Mouse (Mus musculus) CH12.LX (cell line): ENCODE results near the gene Ceacam9. TPM values are rescaled to one million over a fixed set of nuclear protein-coding genes. Genes with fewer than 3 reads are reported as not detected.
"Not testable (repeated sequence)": the region's sequence is repeated elsewhere in the genome, so short reads cannot be mapped to it uniquely, and the experiment has no call there.

Experiments used
- DNase-seq: peaks from one replicate; pipeline ENCODE4 v3.0.0-alpha.2; 2013; ENCODE audit errors: extremely low read depth
- H3K27ac ChIP-seq: 2 replicates; pipeline ENCODE4 v1.5.1; 2012; ENCODE audit warnings: low read depth, mild to moderate bottlenecking, control low read depth, moderate library complexity; ENCODE audit not compliant: insufficient read depth
- H3K27me3 ChIP-seq: replicated peaks from 2 replicates; pipeline ENCODE3; 2012; ENCODE audit warnings: inconsistent platforms
- H3K36me3 ChIP-seq, 2 experiments: replicated peaks in 1 of 2; 2 replicates each; pipeline versions ENCODE3 to v1.6.1; 2012; ENCODE audit warnings: inconsistent platforms in 1 of 2, low read length in 1 of 2, mild to moderate bottlenecking in 1 of 2, mixed read lengths in 1 of 2, moderate library complexity in 1 of 2; ENCODE audit not compliant: control insufficient read depth in 1 of 2, insufficient read depth in 1 of 2
- H3K4me1 ChIP-seq, 2 experiments: 2 replicates each; pipeline ENCODE4 v1.6.1; 2012; ENCODE audit warnings: inconsistent platforms in 1 of 2, moderate library complexity in 1 of 2; ENCODE audit not compliant: insufficient read depth in 2 of 2, control insufficient read depth in 1 of 2
- H3K4me2 ChIP-seq: 2 replicates; pipeline ENCODE4 v1.6.1; 2012; ENCODE audit warnings: low read depth, mild to moderate bottlenecking, control low read depth; ENCODE audit not compliant: poor library complexity, insufficient read depth, severe bottlenecking
- H3K4me3 ChIP-seq, 3 experiments: fragments of 150-350 bp in 1 of 3; sonication (generic) in 1 of 3; replicated peaks in 1 of 3; 2 replicates each; pipeline versions ENCODE3 to v1.5.1; 2011 to 2012; ENCODE audit warnings: low read depth in 2 of 3, low read length in 2 of 3, mild to moderate bottlenecking in 2 of 3, moderate library complexity in 2 of 3, control low read depth in 1 of 3, improper control_type of control experiment in 1 of 3, inconsistent platforms in 1 of 3, mixed read lengths in 1 of 3; ENCODE audit not compliant: poor library complexity in 1 of 3
- H3K79me2 ChIP-seq: replicated peaks from 2 replicates; pipeline ENCODE4 v1.6.1; 2012; ENCODE audit warnings: mild to moderate bottlenecking, moderate library complexity; ENCODE audit not compliant: control insufficient read depth, poor library complexity, insufficient read depth, severe bottlenecking; ENCODE audit errors: extremely low read depth
- H3K9ac ChIP-seq: 2 replicates; pipeline ENCODE4 v1.6.1; 2012; ENCODE audit warnings: low read depth, mild to moderate bottlenecking, control low read depth, moderate library complexity; ENCODE audit not compliant: insufficient read depth
- H3K9me3 ChIP-seq: replicated peaks from 2 replicates; pipeline ENCODE3; 2012; ENCODE audit warnings: low read length, inconsistent platforms, mixed read lengths
- BHLHE40 ChIP-seq: IDR thresholded peaks from 2 replicates; pipeline ENCODE4 v1.6.1; 2011; ENCODE audit warnings: mild to moderate bottlenecking, low read depth, low read length, improper control_type of control experiment
- CHD1 ChIP-seq: IDR thresholded peaks from 2 replicates; pipeline ENCODE4 v1.6.1; 2012; ENCODE audit warnings: low read depth, low read length, improper control_type of control experiment, inconsistent platforms
- CHD2 ChIP-seq: IDR thresholded peaks from 2 replicates; pipeline ENCODE4 v1.6.1; 2011; ENCODE audit warnings: low read length, improper control_type of control experiment
- E2F4 ChIP-seq: IDR thresholded peaks from 2 replicates; pipeline ENCODE4 v1.6.1; 2011; ENCODE audit warnings: low read depth, low read length, improper control_type of control experiment; ENCODE audit not compliant: insufficient replicate concordance
- ELF1 ChIP-seq: IDR thresholded peaks from 2 replicates; pipeline ENCODE4 v1.6.1; 2014; ENCODE audit warnings: low read depth, mild to moderate bottlenecking, inconsistent platforms, low read length, improper control_type of control experiment
- EP300 ChIP-seq: IDR thresholded peaks from 2 replicates; pipeline ENCODE4 v1.6.1; 2011; ENCODE audit warnings: low read length, improper control_type of control experiment
- ETS1 ChIP-seq: conservative IDR thresholded peaks from 2 replicates; pipeline ENCODE4 v1.6.1; 2012; ENCODE audit warnings: low read depth, mild to moderate bottlenecking, inconsistent platforms, low read length, improper control_type of control experiment, moderate library complexity
- GABPA ChIP-seq: IDR thresholded peaks from 2 replicates; pipeline ENCODE4 v1.6.1; 2012; ENCODE audit warnings: low read depth, low read length, improper control_type of control experiment, inconsistent platforms; ENCODE audit not compliant: insufficient replicate concordance
- HCFC1 ChIP-seq: IDR thresholded peaks from 2 replicates; pipeline ENCODE4 v1.6.1; 2012; ENCODE audit warnings: low read depth, mild to moderate bottlenecking, inconsistent platforms, low read length, improper control_type of control experiment
- IRF4 ChIP-seq: IDR thresholded peaks from 2 replicates; pipeline ENCODE4 v1.6.1; 2014; ENCODE audit warnings: low read depth, mild to moderate bottlenecking, inconsistent platforms, low read length, improper control_type of control experiment
- JUN ChIP-seq: IDR thresholded peaks from 2 replicates; pipeline ENCODE4 v1.6.1; 2011; ENCODE audit warnings: low read depth, mild to moderate bottlenecking, low read length, improper control_type of control experiment, moderate library complexity; ENCODE audit not compliant: insufficient read depth
- JUND ChIP-seq: conservative IDR thresholded peaks from 2 replicates; pipeline ENCODE4 v1.6.1; 2011; ENCODE audit warnings: low read depth, low read length, improper control_type of control experiment
- MAFK ChIP-seq: IDR thresholded peaks from 2 replicates; pipeline ENCODE4 v1.6.1; 2011; ENCODE audit warnings: low read length, improper control_type of control experiment; ENCODE audit not compliant: insufficient replicate concordance
- MAX ChIP-seq: IDR thresholded peaks from 2 replicates; pipeline ENCODE4 v1.6.1; 2011; ENCODE audit warnings: low read length, improper control_type of control experiment
- MAZ ChIP-seq: IDR thresholded peaks from 2 replicates; pipeline ENCODE4 v1.6.1; 2012; ENCODE audit warnings: low read depth, mild to moderate bottlenecking, inconsistent platforms, low read length, improper control_type of control experiment, moderate library complexity
- MXI1 ChIP-seq: IDR thresholded peaks from 2 replicates; pipeline ENCODE4 v1.6.1; 2011; ENCODE audit warnings: mild to moderate bottlenecking, low read depth, low read length, improper control_type of control experiment
- MYC ChIP-seq: IDR thresholded peaks from 2 replicates; pipeline ENCODE4 v1.6.1; 2011; ENCODE audit warnings: low read depth, mild to moderate bottlenecking, improper control_type of control experiment, low read length
- NELFE ChIP-seq: IDR thresholded peaks from 2 replicates; pipeline ENCODE4 v1.6.1; 2011; ENCODE audit warnings: low read depth, low read length, improper control_type of control experiment
- POLR2A ChIP-seq: IDR thresholded peaks from 2 replicates; pipeline ENCODE4 v1.6.1; 2011; ENCODE audit warnings: low read depth, mild to moderate bottlenecking, improper control_type of control experiment, low read length
- RAD21 ChIP-seq: IDR thresholded peaks from 2 replicates; pipeline ENCODE4 v1.6.1; 2011; ENCODE audit warnings: low read depth, mild to moderate bottlenecking, low read length, improper control_type of control experiment, moderate library complexity
- RCOR1 ChIP-seq: conservative IDR thresholded peaks from 2 replicates; pipeline ENCODE4 v1.6.1; 2012; ENCODE audit warnings: low read depth, mild to moderate bottlenecking, inconsistent platforms, low read length, improper control_type of control experiment
- SIN3A ChIP-seq: IDR thresholded peaks from 2 replicates; pipeline ENCODE4 v1.6.1; 2012; ENCODE audit warnings: low read length, improper control_type of control experiment, inconsistent platforms
- SMC3 ChIP-seq: IDR thresholded peaks from 2 replicates; pipeline ENCODE4 v1.6.1; 2011; ENCODE audit warnings: low read depth, low read length, improper control_type of control experiment
- TBP ChIP-seq: conservative IDR thresholded peaks from 2 replicates; pipeline ENCODE4 v1.6.1; 2011; ENCODE audit warnings: low read depth, low read length, improper control_type of control experiment
- TCF12 ChIP-seq: IDR thresholded peaks from 2 replicates; pipeline ENCODE4 v1.6.1; 2014; ENCODE audit warnings: low read depth, mild to moderate bottlenecking, inconsistent platforms, low read length, improper control_type of control experiment
- USF1 ChIP-seq: IDR thresholded peaks from 2 replicates; pipeline ENCODE4 v1.6.1; 2014; ENCODE audit warnings: low read depth, mild to moderate bottlenecking, inconsistent platforms, low read length, improper control_type of control experiment
- USF2 ChIP-seq: conservative IDR thresholded peaks from 2 replicates; pipeline ENCODE4 v1.6.1; 2011; ENCODE audit warnings: low read depth, low read length, improper control_type of control experiment
- ZNF384 ChIP-seq: IDR thresholded peaks from 2 replicates; pipeline ENCODE4 v1.6.1; 2012; ENCODE audit warnings: low read depth, low read length, improper control_type of control experiment, inconsistent platforms
- dilution Hi-C: fragments of 300-500 bp; cut with MboI; formaldehyde crosslinking; loops from 2 replicates; pipeline ENCODE4 v1.14.3; 2020; ENCODE audit warnings: low sequenced_read_pairs; ENCODE audit not compliant: extremely low pct_unique_long_range_greater_than_20kb, extremely low pct_ligation_motif_present
- in situ Hi-C: fragments of 300-500 bp; cut with MboI; formaldehyde crosslinking; loops from 3 replicates; pipeline ENCODE4 v1.14.3; 2019; ENCODE audit warnings: low sequenced_read_pairs, low pct_ligation_motif_present, low pct_unique_long_range_greater_than_20kb, mixed read lengths
- polyA plus RNA-seq: library from polyadenylated mRNA; unstranded; fragments of >175 nt; gene quantifications from 2 replicates; pipeline ENCODE4 v1.2.1, GENCODE M21; 2012; ENCODE audit warnings: low read depth; ENCODE audit not compliant: insufficient read length
- total RNA-seq, 2 experiments: library from RNA; depleted of rRNA; stranded (reverse); fragments of 300-350 nt in 1 of 2; fragments of >200 nt in 1 of 2; gene quantifications; 2 replicates each; pipeline ENCODE4 v1.2.3; 2012 to 2014

Ceacam9 gene
- total and polyA plus RNA-seq, 3 experiments = 0.21 TPM; not detected in 2

- TF ChIP-seq MAZ = no peak
- TF ChIP-seq GABPA = no peak
- no peak for TF ChIP-seq CHD1
- 0 out of 2 replicates have a peak, but pooled peaks have one; percentile 10 for TF ChIP-seq ETS1
- TF ChIP-seq SMC3 = peak; percentile 77
- no peak for TF ChIP-seq E2F4
Observed at GRCm38 (mm10) chr7:16728596-16729348, 7.0 kb downstream of the Ceacam9 start (continued).

GRCm38 (mm10) chr7:16729563-16729962, 7.8 kb downstream of the Ceacam9 start:
- H3K79me2 ChIP-seq, H3K27me3 ChIP-seq, H3K36me3 ChIP-seq, dilution Hi-C loops: not testable (repeated sequence)
- DNase-seq = peak; percentile 84
- in situ Hi-C loops = loop anchor here (5.0 kb wide), 1 partner anchor 97 kb away; no protein-coding TSS in a partner anchor
- peak overlapping the region; percentile 91 for H3K4me2 ChIP-seq
- TF ChIP-seq TBP (0 out of 2 replicates have a peak, but pooled peaks have one; percentile 52), MYC (0 out of 2 replicates have a peak, but pooled peaks have one; percentile 25), ELF1 (0 out of 2 replicates have a peak, but pooled peaks have one; percentile 35), USF2 (peak; percentile 57), CHD2 (peak; percentile 50; the same call in 1 of the 2 replicates), POLR2A (peak; percentile 43; the same call in 1 of the 2 replicates), MXI1 (0 out of 2 replicates have a peak, but pooled peaks have one; percentile 31), MAX (peak; percentile 60; the same call in 1 of the 2 replicates), TCF12 (0 out of 2 replicates have a peak, but pooled peaks have one; percentile 45), NELFE (peak; percentile 16; the same call in 1 of the 2 replicates), USF1 (peak; percentile 68)
- TF ChIP-seq, all 38 proteins: peak for 11; not testable (repeated sequence) for 27
- H3K4me1 ChIP-seq = peaks cover 5 to 35% of the 10 kb centered on the region in 2 experiments
- peak overlapping the region in 2 of 3 experiments; percentile 26 to 45 for H3K4me3 ChIP-seq
- H3K27ac ChIP-seq = 0 out of 2 replicates have a peak overlapping the region, but pooled peaks have one; percentile 8
- H3K9ac ChIP-seq, H3K9me3 ChIP-seq: not testable (repeated sequence)

- dilution Hi-C loops = no loop called here
- TF ChIP-seq RCOR1 (no peak), IRF4 (no peak), ZNF384 (no peak), RAD21 (no peak), SIN3A (no peak), JUND (no peak), USF1 (no peak), HCFC1 (no peak), ELF1 (no peak), TCF12 (no peak), CHD2 (no peak), MYC (no peak), JUN (no peak), EP300 (no peak), MAFK (no peak), MAZ (no peak), E2F4 (no peak), BHLHE40 (no peak), ETS1 (no peak), SMC3 (no peak)
- no peak overlapping the region for H3K9ac ChIP-seq
Observed at GRCm38 (mm10) chr7:16730791-16731190, 9.1 kb downstream of the Ceacam9 start.

More at GRCm38 (mm10) chr7:16730791-16731190, 9.1 kb downstream of the Ceacam9 start:
- no peaks in the 10 kb centered on the region for H3K9me3 ChIP-seq
- no peaks in the 10 kb centered on the region for H3K36me3 ChIP-seq
- no peaks in the 10 kb centered on the region for H3K79me2 ChIP-seq
- H3K27me3 ChIP-seq = no peaks in the 10 kb centered on the region
- H3K27ac ChIP-seq = no peak overlapping the region
- peaks cover 5 to 35% of the 10 kb centered on the region in 2 experiments for H3K4me1 ChIP-seq
- H3K4me2 ChIP-seq = no peak overlapping the region
- DNase-seq = no peak
- no peak overlapping the region for H3K4me3 ChIP-seq
- in situ Hi-C loops = no loop called here
